Mouse (Mus musculus) kidney, adult 10 weeks (tissue): ENCODE results near the gene Necab2. TPM values are rescaled to one million over a fixed set of nuclear protein-coding genes. Genes with fewer than 3 reads are reported as not detected.

ENCODE experiments used
- polyA plus RNA-seq: library from polyadenylated mRNA; stranded (reverse); fragments of 350-450 nt; fragmentation: Illumina TruSeq; extraction: RNeasy Lipid Tissue Mini Kit (QIAGEN cat#74804); gene quantifications from one replicate; pipeline ENCODE4 v1.2.3, GENCODE M21; 2014; ENCODE audit warnings: low read depth, low replicate concordance

Gene Necab2
- not detected for polyA plus RNA-seq

DNA sequence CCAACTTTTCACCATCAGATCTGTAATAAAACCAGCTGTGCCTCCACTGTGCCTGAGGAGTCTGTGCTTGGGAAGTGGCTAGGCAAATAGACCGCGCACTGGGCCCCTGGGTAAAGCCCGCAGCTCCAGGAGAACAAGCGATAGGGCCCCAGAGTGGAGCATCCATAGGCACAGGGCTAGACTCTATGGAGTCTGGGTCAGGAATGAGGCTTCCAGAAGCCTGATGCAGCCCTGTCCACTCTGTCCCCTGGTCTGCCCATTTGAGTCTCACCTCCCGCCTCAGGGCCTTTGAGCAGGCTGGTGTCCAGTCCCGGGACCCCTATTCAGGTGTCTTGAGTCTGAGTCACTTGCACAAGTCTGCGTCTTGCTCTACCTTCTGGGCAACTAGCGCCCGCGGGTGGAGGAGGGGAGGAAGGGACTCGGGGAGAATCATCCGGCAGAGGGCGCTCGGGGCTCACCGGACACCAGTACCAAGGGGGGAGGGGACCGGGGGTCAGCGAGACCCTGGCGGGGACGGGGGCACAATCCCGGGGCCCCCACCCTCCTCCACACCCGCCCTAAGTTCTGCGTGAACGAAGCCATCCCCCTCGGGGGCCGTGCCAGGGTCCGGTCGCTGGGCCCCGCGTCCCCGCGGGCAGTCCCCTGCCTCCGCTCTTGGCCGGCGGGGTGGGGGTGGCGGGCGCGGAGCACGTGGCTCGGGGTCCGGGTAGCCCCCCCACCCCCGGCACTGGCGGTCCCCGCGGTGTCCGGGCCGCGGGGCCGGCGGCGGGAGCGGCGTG, at the start of gene Necab2:
TSS of gene Necab2 (plus strand) at position 509 of the 779 bp plus-strand sequence.

GRCm38 (mm10) chr8:119433582-119434174, 12.8 kb upstream of the Necab2 start, which contains the start of gene Osgin1:
Osgin1 (plus strand) TSS chr8:119434124.

DNA sequence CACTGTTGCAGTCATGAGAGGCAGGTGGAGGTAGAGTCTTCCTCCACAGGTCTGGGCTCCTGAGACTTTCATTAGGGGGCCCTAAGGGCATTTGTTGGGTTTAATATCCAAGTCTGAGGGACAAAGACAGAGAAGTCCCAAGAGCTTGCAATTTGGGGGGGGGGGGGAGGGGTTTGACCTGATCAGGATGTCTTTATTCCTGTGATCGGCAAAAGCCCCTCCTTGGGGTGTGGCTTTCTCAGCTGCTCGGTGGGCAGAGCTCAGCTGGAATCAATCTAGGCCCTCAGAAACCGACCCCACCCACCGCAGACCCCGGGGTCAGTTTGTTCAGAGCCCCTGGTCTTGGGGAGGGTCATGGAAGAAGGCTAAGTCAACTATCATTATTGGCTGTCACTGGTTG, 55.1 kb downstream of the Necab2 start, which contains the start of gene Slc38a8:
TSS of gene Slc38a8 (minus strand) at position 101 of the 400 bp plus-strand sequence.

Other genes with a start within 250 kb of the Necab2 start
- gene Hsbp1, start 102.2 kb upstream of the Necab2 start, polyA plus RNA-seq, result 242 TPM
- 1.3 TPM for gene Mlycd, start 51.8 kb upstream of the Necab2 start, polyA plus RNA-seq
- gene Osgin1, start 12.6 kb upstream of the Necab2 start, polyA plus RNA-seq, result not detected
- not detected for gene Slc38a8, start 55.0 kb downstream of the Necab2 start, polyA plus RNA-seq
- gene Mbtps1, start 112.0 kb downstream of the Necab2 start, polyA plus RNA-seq, result 27.6 TPM
- 8.0 TPM for gene Hsdl1, start 128.5 kb downstream of the Necab2 start, polyA plus RNA-seq
- gene Dnaaf1, start 128.5 kb downstream of the Necab2 start, polyA plus RNA-seq, result not detected
- not detected for gene Taf1c, start 158.5 kb downstream of the Necab2 start, polyA plus RNA-seq
- not detected for gene Adad2, start 166.0 kb downstream of the Necab2 start, polyA plus RNA-seq
- gene Kcng4, start 189.0 kb downstream of the Necab2 start, polyA plus RNA-seq, result not detected
- 0.44 TPM for gene Wfdc1, start 219.6 kb downstream of the Necab2 start, polyA plus RNA-seq